Mouse (Mus musculus) T-cell, adult 66 days (primary cell): ENCODE results near the gene Tbcc. TPM values are rescaled to one million over a fixed set of nuclear protein-coding genes. Genes with fewer than 3 reads are reported as not detected.

Experiments used
- total RNA-seq, 2 experiments: library from RNA; stranded (reverse); gene quantifications; 3 replicates in 1 of 2; 4 replicates in 1 of 2; pipeline ENCODE4 v1.2.4; 2023

Tbcc gene
- total RNA-seq = 10 to 100 TPM; 15.6 to 16.2 TPM

GRCm38 (mm10) chr17:46890116-46890815 lies at the start of gene Tbcc:
Gene Tbcc, plus strand, starts transcription at chr17:46890684.

DNA sequence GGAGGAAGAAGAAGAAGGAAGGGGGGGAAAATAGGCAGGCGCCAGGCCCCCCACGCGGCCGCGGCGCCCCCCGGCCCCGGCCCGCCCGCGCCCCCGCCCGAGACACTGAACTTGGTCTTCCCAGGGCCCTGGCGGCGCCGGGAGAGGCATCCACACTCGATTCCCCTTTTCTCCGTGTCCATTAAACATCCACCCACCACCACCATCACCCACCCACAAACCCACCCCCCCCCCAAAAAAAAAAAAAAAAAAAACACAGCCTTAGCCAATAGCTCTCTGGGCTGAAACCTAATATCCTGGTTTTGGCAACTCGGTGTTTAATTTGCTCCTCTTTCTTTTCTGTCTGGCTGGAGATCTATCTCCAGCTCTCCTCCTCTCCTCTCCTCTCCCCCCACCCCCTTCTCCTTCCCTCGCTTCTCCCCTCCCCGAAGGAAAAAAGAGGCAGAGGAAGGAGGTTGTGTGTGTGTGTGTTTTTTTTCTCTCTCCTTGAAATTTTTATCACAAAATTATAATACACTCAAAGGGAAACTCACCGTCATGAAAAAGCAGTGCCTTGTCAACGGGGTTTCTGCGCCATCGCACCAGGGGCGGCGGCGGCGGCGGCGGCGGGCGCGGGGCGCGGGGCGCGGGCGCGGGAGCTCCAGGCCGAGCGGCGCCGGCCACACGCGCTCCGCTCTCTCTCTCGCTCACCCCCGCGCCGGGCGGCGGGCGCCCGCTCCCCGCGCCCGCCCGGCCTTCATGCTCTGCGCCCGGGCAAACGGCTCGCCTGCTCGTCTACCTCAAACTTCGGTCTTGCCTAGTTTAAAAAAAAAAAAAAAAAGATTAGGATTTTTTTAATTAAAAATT lies 32.4 kb upstream of the Tbcc start, which contains the start of gene Bicral:
Bicral (minus strand) TSS at position 580 of the 846 bp plus-strand sequence.

DNA sequence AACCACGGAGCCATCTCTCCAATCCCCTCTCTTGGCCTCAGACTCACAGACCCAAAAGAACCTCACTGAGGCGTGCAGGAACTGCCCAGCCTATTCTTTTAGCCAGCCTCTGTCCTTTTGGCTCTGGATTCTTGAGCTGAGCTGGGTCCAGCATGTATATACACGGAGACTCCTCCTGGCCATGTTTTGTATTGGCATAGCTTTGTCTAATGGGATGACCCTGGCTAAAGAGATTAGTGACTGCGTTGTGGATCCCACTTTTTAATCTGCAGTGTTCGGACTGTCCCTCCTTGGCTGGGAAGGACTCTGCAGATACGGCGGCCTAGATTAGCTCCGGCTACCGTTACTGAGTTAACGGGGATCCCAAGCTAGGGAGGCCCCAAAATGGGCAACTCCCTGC lies 19.7 kb downstream of the Tbcc start, which contains the start of gene Prph2:
Prph2 (plus strand) TSS at position 274 of the 400 bp plus-strand sequence.

Other genes starting within 250 kb of the Tbcc start
- gene Klc4, start 244.7 kb upstream of the Tbcc start, total RNA-seq = 10 to 100 TPM; 13.0 to 16.7 TPM
- gene Mrpl2, start 244.5 kb upstream of the Tbcc start, total RNA-seq = 10 to 100 TPM; 30.7 to 32.8 TPM
- gene Cul7, start 240.3 kb upstream of the Tbcc start, total RNA-seq = 1 to 10 TPM; 6.7 to 7.6 TPM
- 10 to 100 TPM; 28.2 to 34.0 TPM for gene Rrp36, start 216.3 kb upstream of the Tbcc start, total RNA-seq
- gene Mea1, start 211.9 kb upstream of the Tbcc start, total RNA-seq = 10 to 100 TPM; 44.8 to 46.6 TPM
- 10 to 100 TPM; 42.8 to 54.6 TPM for gene Klhdc3, start 209.8 kb upstream of the Tbcc start, total RNA-seq
- gene Ppp2r5d, start 185.6 kb upstream of the Tbcc start, total RNA-seq = 10 to 100 TPM; 46.9 to 48.3 TPM
- gene Pex6, start 179.2 kb upstream of the Tbcc start, total RNA-seq = 10 to 100 TPM; 27.9 to 32.0 TPM
- gene Gnmt, start 161.5 kb upstream of the Tbcc start, total RNA-seq = 1 to 10 TPM; 1.8 to 6.1 TPM
- 10 to 100 TPM; 51.7 to 54.6 TPM for gene Cnpy3, start 138.5 kb upstream of the Tbcc start, total RNA-seq
- gene Ptcra, start 127.0 kb upstream of the Tbcc start, total RNA-seq = not detected
- 10 to 100 TPM; 16.8 to 24.2 TPM for gene 2310039H08Rik, start 118.0 kb upstream of the Tbcc start, total RNA-seq
- gene Rpl7l1, start 108.0 kb upstream of the Tbcc start, total RNA-seq = 10 to 100 TPM; 54.9 to 65.9 TPM
- gene Bicral, start 32.2 kb upstream of the Tbcc start, total RNA-seq = 10 to 100 TPM; 39.4 to 55.6 TPM
- not detected for gene Prph2, start 19.8 kb downstream of the Tbcc start, total RNA-seq
- 100 to 1,000 TPM; 105 to 107 TPM for gene Ubr2, start 119.9 kb downstream of the Tbcc start, total RNA-seq